Mouse (Mus musculus) bone marrow, adult 2 months (tissue): ENCODE results near the gene Rhot2. TPM values are rescaled to one million over a fixed set of nuclear protein-coding genes. Genes with fewer than 3 reads are reported as not detected.
"Not testable (repeated sequence)": the region's sequence is repeated elsewhere in the genome, so short reads cannot be mapped to it uniquely, and the experiment has no call there.

Source experiments
- H3K27ac ChIP-seq: fragments of 200-500 bp; 2 replicates; pipeline ENCODE4 v1.5.1; 2012; ENCODE audit warnings: low read depth, mild to moderate bottlenecking, control low read depth, inconsistent platforms, low read length; ENCODE audit not compliant: control insufficient read depth, poor library complexity, insufficient read depth
- H3K4me1 ChIP-seq: fragments of 200-500 bp; 2 replicates; pipeline ENCODE4 v1.6.1; 2011; ENCODE audit warnings: low read length; ENCODE audit not compliant: control insufficient read depth, insufficient read depth
- H3K4me3 ChIP-seq: fragments of 200-500 bp; replicated peaks from 2 replicates; pipeline ENCODE3; 2011; ENCODE audit warnings: mild to moderate bottlenecking, low read depth, low read length, control low read depth; ENCODE audit not compliant: control insufficient read depth
- CTCF ChIP-seq: fragments of 200-500 bp; IDR thresholded peaks from 2 replicates; pipeline ENCODE4 v1.5.1; 2011; ENCODE audit warnings: low read length, control low read depth; ENCODE audit not compliant: control insufficient read depth, insufficient read depth
- POLR2A ChIP-seq: fragments of 200-500 bp; IDR thresholded peaks from 2 replicates; pipeline ENCODE4 v1.6.1; 2011; ENCODE audit warnings: low read depth, mild to moderate bottlenecking, control low read depth, low read length, borderline replicate concordance; ENCODE audit not compliant: control insufficient read depth
- WGBS: fragments of 180-500 bp; shearing (Covaris S2); methylation state at CpG from one replicate; pipeline ENCODE4 v1.1.7; 2018; 5-methylcytosine and 5-hydroxymethylcytosine counted together
- polyA plus RNA-seq: library from polyadenylated mRNA; stranded (reverse); fragments of >200 nt; gene quantifications from 2 replicates; pipeline ENCODE4 v1.2.4, GENCODE M21; 2011; ENCODE audit warnings: low replicate concordance; ENCODE audit not compliant: missing spikeins, insufficient read depth, insufficient read length

Rhot2 gene
- polyA plus RNA-seq, 1 experiment, result 50.5 TPM

GRCm38 (mm10) chr17:25808028-25808427, 36.6 kb downstream of the Rhot2 start:
- TF ChIP-seq CTCF (no peak), POLR2A (no peak)
- no peak overlapping the region for H3K4me3 ChIP-seq
- no peak overlapping the region for H3K27ac ChIP-seq
- 41% methylated on average over 5 of the region's 5 CpGs for WGBS
- no peaks in the 10 kb centered on the region for H3K4me1 ChIP-seq

- not testable (repeated sequence) for H3K4me1 ChIP-seq, H3K27ac ChIP-seq, H3K4me3 ChIP-seq
- WGBS, result 21% methylated on average over 2 of the region's 2 CpGs
These were observed 37.2 kb downstream of the Rhot2 start for GRCm38 (mm10) chr17:25807452-25807851.

GRCm38 (mm10) chr17:25806507-25806906, 38.1 kb downstream of the Rhot2 start:
- no peak overlapping the region for H3K4me3 ChIP-seq
- TF ChIP-seq POLR2A, result no peak
- TF ChIP-seq CTCF, result no peak
- H3K4me1 ChIP-seq, result no peaks in the 10 kb centered on the region
- no peak overlapping the region for H3K27ac ChIP-seq
- whole genome bisulfite sequencing, result 64% methylated on average over 4 of the region's 4 CpGs

GRCm38 (mm10) chr17:25802825-25803517, 41.7 kb downstream of the Rhot2 start:
- WGBS, result 16% methylated on average over 10 of the region's 10 CpGs
- TF ChIP-seq CTCF (no peak), POLR2A (no peak)
- no peak overlapping the region for H3K27ac ChIP-seq
- no peak overlapping the region for H3K4me3 ChIP-seq
- no peaks in the 10 kb centered on the region for H3K4me1 ChIP-seq

GRCm38 (mm10) chr17:25801029-25801428, 43.6 kb downstream of the Rhot2 start:
- WGBS, result 5% methylated on average over 6 of the region's 6 CpGs
- no peak overlapping the region for H3K27ac ChIP-seq
- peaks cover 1% of the 10 kb centered on the region for H3K4me1 ChIP-seq
- TF ChIP-seq POLR2A (no peak), CTCF (peak; percentile 75)
- H3K4me3 ChIP-seq, result no peak overlapping the region

GRCm38 (mm10) chr17:25796951-25797369, 47.7 kb downstream of the Rhot2 start, which contains the start of gene Metrn:
Gene Metrn, minus strand, starts transcription at chr17:25797136.
- H3K27ac ChIP-seq, result peak within 1 kb of the TSS; percentile 22; the same call in 1 of the 2 replicates
- WGBS, result under 1% methylated on average over 35 of the region's 35 CpGs
- peaks cover 5% of the 10 kb centered on the region for H3K4me1 ChIP-seq
- peak within 1 kb of the TSS; percentile 67 for H3K4me3 ChIP-seq
- TF ChIP-seq CTCF (no peak), POLR2A (peak; percentile 7; the same call in 1 of the 2 replicates)

GRCm38 (mm10) chr17:25796211-25796771, 48.4 kb downstream of the Rhot2 start:
- under 1% methylated on average over 37 of the region's 37 CpGs for WGBS
- TF ChIP-seq CTCF, result no peak
- TF ChIP-seq POLR2A, result no peak
- Histone ChIP-seq H3K4me3 (peak overlapping the region; percentile 67), H3K4me1 (peaks cover 6% of the 10 kb centered on the region), H3K27ac (peak overlapping the region; percentile 22; the same call in 1 of the 2 replicates)

GRCm38 (mm10) chr17:25795609-25796092, 49.0 kb downstream of the Rhot2 start, which contains the start of gene AC134908.4:
Gene AC134908.4, minus strand, starts transcription at chr17:25795659.
- Histone ChIP-seq H3K27ac (peak within 1 kb of the TSS; percentile 22; the same call in 1 of the 2 replicates), H3K4me1 (peaks cover 7% of the 10 kb centered on the region), H3K4me3 (peak within 1 kb of the TSS; percentile 67)
- 54% methylated on average over 6 of the region's 6 CpGs for WGBS
- TF ChIP-seq POLR2A, result no peak
- no peak for TF ChIP-seq CTCF

- H3K27ac ChIP-seq, result no peak overlapping the region
- H3K4me1 ChIP-seq, result peaks cover 7% of the 10 kb centered on the region
- 89% methylated on average over 17 of the region's 17 CpGs for WGBS
- TF ChIP-seq POLR2A, result peak; percentile 15; the same call in 1 of the 2 replicates
- no peak for TF ChIP-seq CTCF
- no peak overlapping the region for H3K4me3 ChIP-seq
These were observed 49.7 kb downstream of the Rhot2 start for GRCm38 (mm10) chr17:25794998-25795397.
